Mouse (Mus musculus): ENCODE measurements around the gene Cxcr4. TPM values are rescaled to one million over a fixed set of nuclear protein-coding genes. Genes with fewer than 3 reads are reported as not detected.

Cxcr4 gene
- polyA plus RNA-seq, 1 experiment from 2014 or later = 1.6 TPM

GRCm38 (mm10) chr1:128616586-128616985, 24.5 kb upstream of the Cxcr4 start:
- Histone ChIP-seq H3K9me3 (no peaks in the 10 kb centered on the region), H3K36me3 (no peaks in the 10 kb centered on the region), H3K4me1 (replicated peaks) (peaks cover 12% of the 10 kb centered on the region), H3K27me3 (no peaks in the 10 kb centered on the region), H3K27ac (no peak overlapping the region), H3K4me2 (no peak overlapping the region), H3K4me3 (replicated peaks) (no peak overlapping the region), H3K9ac (replicated peaks) (no peak overlapping the region)
- 41% methylated on average over 2 of the region's 2 CpGs for WGBS
- ATAC-seq (ENCODE audit: insufficient number of reproducible peaks, insufficient read depth, low FRiP score, low TSS enrichment, low read depth) = no peak

GRCm38 (mm10) chr1:128615459-128615806, 23.3 kb upstream of the Cxcr4 start:
- Histone ChIP-seq H3K4me1 (replicated peaks) (peaks cover 10% of the 10 kb centered on the region; the same call in 1 of the 2 replicates), H3K27ac (no peak overlapping the region), H3K9ac (replicated peaks) (no peak overlapping the region), H3K9me3 (no peaks in the 10 kb centered on the region), H3K4me2 (no peak overlapping the region), H3K27me3 (no peaks in the 10 kb centered on the region), H3K36me3 (no peaks in the 10 kb centered on the region), H3K4me3 (replicated peaks) (no peak overlapping the region)
- 70% methylated on average over 2 of the region's 2 CpGs for WGBS
- no peak for ATAC-seq (ENCODE audit: insufficient number of reproducible peaks, insufficient read depth, low FRiP score, low TSS enrichment, low read depth)

GRCm38 (mm10) chr1:128614653-128615458, 22.8 kb upstream of the Cxcr4 start:
- H3K4me3 ChIP-seq (replicated peaks) = no peak overlapping the region
- no peak overlapping the region for H3K9ac ChIP-seq (replicated peaks)
- H3K4me1 ChIP-seq (replicated peaks) = peaks cover 10% of the 10 kb centered on the region; the same call in 1 of the 2 replicates
- H3K27ac ChIP-seq = no peak overlapping the region
- no peak for ATAC-seq (ENCODE audit: insufficient number of reproducible peaks, insufficient read depth, low FRiP score, low TSS enrichment, low read depth)
- H3K27me3 ChIP-seq = no peaks in the 10 kb centered on the region
- no peaks in the 10 kb centered on the region for H3K36me3 ChIP-seq
- H3K4me2 ChIP-seq = no peak overlapping the region
- H3K9me3 ChIP-seq = no peaks in the 10 kb centered on the region
- 67% methylated on average over 7 of the region's 7 CpGs for WGBS

GRCm38 (mm10) chr1:128608119-128608518, 16.0 kb upstream of the Cxcr4 start:
- 70% methylated on average over 6 of the region's 6 CpGs for WGBS
- no peak overlapping the region for H3K4me2 ChIP-seq
- 0 out of 2 replicates have a peak, but pooled peaks cover under 1% of the 10 kb centered on the region for H3K4me1 ChIP-seq (replicated peaks)
- no peak overlapping the region for H3K9ac ChIP-seq (replicated peaks)
- ATAC-seq (ENCODE audit: insufficient number of reproducible peaks, insufficient read depth, low FRiP score, low TSS enrichment, low read depth) = no peak
- H3K27ac ChIP-seq = no peak overlapping the region
- no peaks in the 10 kb centered on the region for H3K27me3 ChIP-seq
- H3K9me3 ChIP-seq = no peaks in the 10 kb centered on the region
- no peak overlapping the region for H3K4me3 ChIP-seq (replicated peaks)
- H3K36me3 ChIP-seq = no peaks in the 10 kb centered on the region

GRCm38 (mm10) chr1:128607423-128607822, 15.3 kb upstream of the Cxcr4 start:
- H3K4me2 ChIP-seq = no peak overlapping the region
- no peaks in the 10 kb centered on the region for H3K27me3 ChIP-seq
- no peaks in the 10 kb centered on the region for H3K36me3 ChIP-seq
- 0 out of 2 replicates have a peak, but pooled peaks cover 5% of the 10 kb centered on the region for H3K4me1 ChIP-seq (replicated peaks)
- H3K4me3 ChIP-seq (replicated peaks) = no peak overlapping the region
- H3K9me3 ChIP-seq = no peaks in the 10 kb centered on the region
- WGBS = 72% methylated on average over 3 of the region's 3 CpGs
- no peak for ATAC-seq (ENCODE audit: insufficient number of reproducible peaks, insufficient read depth, low FRiP score, low TSS enrichment, low read depth)
- H3K9ac ChIP-seq (replicated peaks) = no peak overlapping the region
- no peak overlapping the region for H3K27ac ChIP-seq

GRCm38 (mm10) chr1:128605794-128606193, 13.7 kb upstream of the Cxcr4 start:
- Histone ChIP-seq H3K4me1 (replicated peaks) (peaks cover 10% of the 10 kb centered on the region; the same call in 1 of the 2 replicates), H3K4me3 (replicated peaks) (no peak overlapping the region), H3K36me3 (no peaks in the 10 kb centered on the region), H3K9ac (replicated peaks) (no peak overlapping the region), H3K27me3 (no peaks in the 10 kb centered on the region), H3K27ac (no peak overlapping the region), H3K9me3 (no peaks in the 10 kb centered on the region), H3K4me2 (no peak overlapping the region)
- no peak for ATAC-seq (ENCODE audit: insufficient number of reproducible peaks, insufficient read depth, low FRiP score, low TSS enrichment, low read depth)
- WGBS = 71% methylated on average over 1 of the region's 1 CpGs

- Histone ChIP-seq H3K27me3 (no peaks in the 10 kb centered on the region; the same call in 1 of the 2 replicates), H3K36me3 (no peaks in the 10 kb centered on the region), H3K4me1 (replicated peaks) (peaks cover 10% of the 10 kb centered on the region; the same call in 1 of the 2 replicates), H3K4me3 (replicated peaks) (no peak overlapping the region), H3K9ac (replicated peaks) (no peak overlapping the region), H3K27ac (no peak overlapping the region), H3K9me3 (no peaks in the 10 kb centered on the region), H3K4me2 (no peak overlapping the region)
- WGBS = 81% methylated on average over 8 of the region's 8 CpGs
- no peak for ATAC-seq (ENCODE audit: insufficient number of reproducible peaks, insufficient read depth, low FRiP score, low TSS enrichment, low read depth)
Measured at GRCm38 (mm10) chr1:128602688-128603385, 10.7 kb upstream of the Cxcr4 start.

GRCm38 (mm10) chr1:128602018-128602687, 10.1 kb upstream of the Cxcr4 start:
- whole genome bisulfite sequencing = 52% methylated on average over 5 of the region's 5 CpGs
- Histone ChIP-seq H3K27me3 (no peaks in the 10 kb centered on the region; the same call in 1 of the 2 replicates), H3K36me3 (no peaks in the 10 kb centered on the region), H3K9me3 (no peaks in the 10 kb centered on the region), H3K9ac (replicated peaks) (no peak overlapping the region), H3K27ac (no peak overlapping the region), H3K4me1 (replicated peaks) (peaks cover 10% of the 10 kb centered on the region; the same call in 1 of the 2 replicates), H3K4me2 (no peak overlapping the region), H3K4me3 (replicated peaks) (no peak overlapping the region)
- no peak for ATAC-seq (ENCODE audit: insufficient number of reproducible peaks, insufficient read depth, low FRiP score, low TSS enrichment, low read depth)

- Histone ChIP-seq H3K4me1 (replicated peaks) (peaks cover 17% of the 10 kb centered on the region), H3K27me3 (no peaks in the 10 kb centered on the region; the same call in 1 of the 2 replicates), H3K4me2 (no peak overlapping the region), H3K27ac (no peak overlapping the region), H3K36me3 (no peaks in the 10 kb centered on the region), H3K4me3 (replicated peaks) (no peak overlapping the region), H3K9me3 (no peaks in the 10 kb centered on the region), H3K9ac (replicated peaks) (no peak overlapping the region)
- no peak for ATAC-seq (ENCODE audit: insufficient number of reproducible peaks, insufficient read depth, low FRiP score, low TSS enrichment, low read depth)
- 78% methylated on average over 5 of the region's 5 CpGs for WGBS
Measured at GRCm38 (mm10) chr1:128601307-128601706, 9.2 kb upstream of the Cxcr4 start.

GRCm38 (mm10) chr1:128600549-128600948, 8.5 kb upstream of the Cxcr4 start:
- H3K27ac ChIP-seq = no peak overlapping the region
- peaks cover 23% of the 10 kb centered on the region for H3K4me1 ChIP-seq (replicated peaks)
- no peak overlapping the region for H3K4me2 ChIP-seq
- no peaks in the 10 kb centered on the region for H3K9me3 ChIP-seq
- H3K4me3 ChIP-seq (replicated peaks) = no peak overlapping the region
- no peak overlapping the region for H3K9ac ChIP-seq (replicated peaks)
- peaks cover under 1% of the 10 kb centered on the region; the same call in 1 of the 2 replicates for H3K27me3 ChIP-seq
- H3K36me3 ChIP-seq = no peaks in the 10 kb centered on the region
- 98% methylated on average over 2 of the region's 2 CpGs for WGBS
- no peak for ATAC-seq (ENCODE audit: insufficient number of reproducible peaks, insufficient read depth, low FRiP score, low TSS enrichment, low read depth)

GRCm38 (mm10) chr1:128597209-128597782, 5.2 kb upstream of the Cxcr4 start:
- WGBS = 49% methylated on average over 15 of the region's 15 CpGs
- H3K4me3 ChIP-seq (replicated peaks) = no peak overlapping the region
- no peak for ATAC-seq (ENCODE audit: insufficient number of reproducible peaks, insufficient read depth, low FRiP score, low TSS enrichment, low read depth)
- no peak overlapping the region for H3K4me2 ChIP-seq
- H3K4me1 ChIP-seq (replicated peaks) = peaks cover 37% of the 10 kb centered on the region
- no peaks in the 10 kb centered on the region for H3K9me3 ChIP-seq
- H3K9ac ChIP-seq (replicated peaks) = no peak overlapping the region
- no peak overlapping the region for H3K27ac ChIP-seq
- peaks cover 26% of the 10 kb centered on the region for H3K27me3 ChIP-seq
- H3K36me3 ChIP-seq = no peaks in the 10 kb centered on the region

All from limb, embryonic 12.5 days (tissue).